Mouse (Mus musculus): Measurements from ENCODE around the gene Lrrc49. TPM values are rescaled to one million over a fixed set of nuclear protein-coding genes. Genes with fewer than 3 reads are reported as not detected.

Gene Lrrc49
- polyA plus RNA-seq, 1 experiment from 2014 or later: 21.7 TPM

DNA sequence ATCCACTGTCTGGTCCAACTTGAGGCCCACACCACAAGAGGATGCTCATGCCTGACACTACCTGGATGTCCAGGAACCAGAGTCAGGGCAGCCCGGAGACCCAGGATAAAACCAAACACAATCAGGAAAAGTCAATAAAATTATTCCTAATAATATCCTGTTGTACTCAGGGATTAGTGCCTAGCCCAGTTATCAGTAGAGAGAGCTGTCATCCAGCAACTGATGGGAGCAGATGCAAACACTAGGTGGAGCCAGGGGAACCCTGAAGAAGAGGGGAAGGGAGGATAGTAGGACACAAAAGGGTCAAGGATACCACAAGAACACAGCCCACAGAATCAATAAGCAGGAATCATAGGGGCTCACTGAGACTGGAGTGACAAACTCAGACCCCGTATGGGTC is 19.6 kb upstream of the Lrrc49 start:
- Histone ChIP-seq H3K27me3 (ENCODE audit: low read depth, poor library complexity, severe bottlenecking) (peaks cover 7% of the 10 kb centered on the region), H3K9me3 (replicated peaks) (no peaks in the 10 kb centered on the region), H3K4me1 (peaks cover 5% of the 10 kb centered on the region), H3K36me3 (no peaks in the 10 kb centered on the region), H3K27ac (no peak overlapping the region), H3K4me3 (no peak overlapping the region)
- WGBS: 95% methylated on average over 2 of the region's 2 CpGs
- no peak for DNase-seq (ENCODE audit: low spot score)

DNA sequence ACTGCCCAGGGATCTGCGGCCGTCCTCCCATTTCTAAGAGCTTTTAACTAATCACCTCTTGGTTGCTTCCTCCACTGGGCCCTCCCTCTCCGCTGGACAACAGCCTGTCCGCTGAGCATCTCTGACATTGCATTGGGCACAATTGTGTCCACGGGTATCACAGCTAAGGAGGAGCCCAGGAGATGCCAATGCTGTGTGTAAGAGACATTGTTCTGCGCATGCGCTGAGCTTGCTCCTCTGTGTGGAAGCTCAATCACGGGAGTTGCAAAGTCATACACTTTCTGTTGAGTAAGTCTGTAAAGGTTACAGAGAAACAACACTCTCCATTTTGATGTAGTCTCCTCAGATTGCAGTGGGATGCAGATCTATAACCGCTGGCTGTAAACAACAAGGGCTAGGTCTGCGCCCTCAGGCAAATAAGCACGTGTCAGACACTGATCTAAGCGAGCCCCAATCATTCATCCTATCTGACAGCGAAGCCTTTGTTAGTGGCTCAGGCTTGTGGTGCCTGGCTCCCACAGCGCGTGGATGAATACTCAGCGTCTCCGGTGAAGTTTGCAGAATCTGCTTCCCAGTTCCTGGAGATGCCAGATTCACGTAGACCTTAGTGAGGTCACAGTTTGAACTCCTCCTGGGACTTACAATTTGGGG is 11.7 kb upstream of the Lrrc49 start:
- 69% methylated on average over 18 of the region's 18 CpGs for WGBS
- no peaks in the 10 kb centered on the region for H3K36me3 ChIP-seq
- H3K27me3 ChIP-seq (ENCODE audit: low read depth, poor library complexity, severe bottlenecking): no peaks in the 10 kb centered on the region
- no peak for DNase-seq (ENCODE audit: low spot score)
- no peaks in the 10 kb centered on the region for H3K4me1 ChIP-seq
- H3K4me3 ChIP-seq: no peak overlapping the region
- no peak overlapping the region for H3K27ac ChIP-seq
- no peaks in the 10 kb centered on the region for H3K9me3 ChIP-seq (replicated peaks)

DNA sequence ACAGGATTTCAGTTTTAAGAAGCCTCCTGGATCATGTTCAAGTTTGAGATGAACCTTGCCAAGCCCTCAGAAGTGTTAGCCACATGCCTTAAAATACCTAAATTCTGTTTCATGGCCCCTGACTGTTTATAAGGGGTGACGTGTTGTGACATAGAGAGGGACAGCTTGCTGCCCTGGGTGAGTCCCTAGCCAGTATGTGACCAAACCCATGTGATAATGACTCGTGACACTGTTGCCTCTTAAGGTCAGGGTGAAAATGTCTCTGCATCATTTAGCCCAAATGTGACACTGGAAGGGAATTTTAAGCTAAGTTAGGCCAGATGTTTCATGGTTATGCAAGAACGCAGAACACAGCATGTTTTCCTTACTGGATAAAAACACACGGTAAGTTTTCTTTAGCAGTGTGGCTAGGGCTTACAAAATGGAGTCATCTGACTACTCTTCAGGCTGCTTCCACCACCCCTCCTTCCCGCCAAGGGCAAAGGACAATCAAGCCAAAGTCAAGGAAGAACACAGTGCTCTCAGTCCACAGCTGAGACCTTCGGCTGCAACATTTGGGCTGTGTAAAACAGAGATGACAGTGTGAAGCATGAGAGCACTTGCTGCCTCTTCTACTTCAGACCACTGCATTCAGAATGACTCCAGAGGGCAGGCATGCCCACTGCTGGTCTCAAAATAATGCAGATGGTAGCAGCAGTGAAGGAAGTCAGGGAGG is 8.5 kb upstream of the Lrrc49 start:
- Histone ChIP-seq H3K27ac (no peak overlapping the region), H3K4me1 (no peaks in the 10 kb centered on the region), H3K36me3 (no peaks in the 10 kb centered on the region), H3K9me3 (replicated peaks) (no peaks in the 10 kb centered on the region), H3K4me3 (no peak overlapping the region), H3K27me3 (ENCODE audit: low read depth, poor library complexity, severe bottlenecking) (no peaks in the 10 kb centered on the region)
- 75% methylated on average over 6 of the region's 6 CpGs for WGBS
- DNase-seq (ENCODE audit: low spot score): no peak

DNA sequence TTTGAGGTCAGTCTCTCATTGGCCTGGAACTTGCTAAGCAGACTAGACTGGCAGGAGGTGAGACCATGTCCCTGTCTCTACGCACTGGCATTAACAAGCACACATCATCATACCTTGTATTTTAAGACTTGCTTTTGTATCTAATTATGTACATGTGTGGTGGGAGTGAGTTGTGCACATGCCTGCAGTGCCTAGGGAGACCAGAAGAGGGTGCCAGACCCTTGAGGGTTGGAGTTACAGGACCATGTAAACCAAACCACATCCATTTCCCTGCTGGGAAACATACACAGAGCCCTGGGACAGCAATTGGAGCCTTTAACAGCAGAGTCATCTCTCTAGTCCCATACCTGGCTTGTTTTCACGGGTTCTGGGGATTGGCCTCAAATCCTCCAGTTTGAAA is 6.0 kb upstream of the Lrrc49 start:
- no peaks in the 10 kb centered on the region for H3K4me1 ChIP-seq
- no peak overlapping the region for H3K27ac ChIP-seq
- no peaks in the 10 kb centered on the region for H3K9me3 ChIP-seq (replicated peaks)
- H3K27me3 ChIP-seq (ENCODE audit: low read depth, poor library complexity, severe bottlenecking): no peaks in the 10 kb centered on the region
- H3K4me3 ChIP-seq: no peak overlapping the region
- H3K36me3 ChIP-seq: no peaks in the 10 kb centered on the region
- WGBS: 56% methylated on average over 2 of the region's 2 CpGs
- DNase-seq (ENCODE audit: low spot score): no peak

DNA sequence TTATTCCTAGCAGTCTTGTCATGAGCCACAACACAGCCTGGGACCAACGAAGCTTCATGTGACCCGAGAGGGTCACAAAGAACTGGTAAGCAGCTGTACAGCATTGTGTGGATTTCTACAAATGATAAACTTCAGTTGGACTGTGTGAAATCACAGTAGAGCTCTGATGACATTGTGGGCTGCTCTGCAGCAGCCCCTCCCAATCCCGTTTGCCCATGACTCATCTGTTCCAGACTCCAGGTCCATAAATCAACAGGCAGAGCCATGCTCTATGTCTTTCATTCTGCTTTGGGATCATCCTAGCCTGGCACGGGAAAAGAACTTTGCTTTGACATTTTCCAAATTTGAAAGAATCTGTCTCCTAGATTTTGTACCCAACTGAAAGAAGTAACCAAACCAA is 4.7 kb upstream of the Lrrc49 start:
- 75% methylated on average over 4 of the region's 4 CpGs for WGBS
- no peak for DNase-seq (ENCODE audit: low spot score)

DNA sequence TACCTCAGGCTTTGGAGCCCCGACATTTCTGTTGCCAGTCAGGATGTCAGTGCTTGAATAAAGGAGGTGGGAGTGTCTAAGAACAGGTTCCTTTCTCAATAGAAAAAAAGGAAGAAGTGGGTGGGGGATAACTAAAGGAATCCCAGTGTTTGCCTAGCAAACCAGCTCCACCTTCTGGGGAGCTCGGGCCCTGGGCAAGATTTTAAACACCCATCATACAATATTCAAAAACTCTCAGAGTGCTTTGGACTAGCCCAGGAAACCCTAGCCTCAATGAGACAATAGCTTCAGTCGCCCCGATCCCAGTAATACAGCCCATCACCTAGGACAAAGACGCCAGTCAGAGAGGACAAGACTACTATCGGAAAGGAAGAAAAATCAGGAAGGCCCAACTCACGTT is 543 bp downstream of the Lrrc49 start:
- Histone ChIP-seq H3K4me3 (peak overlapping the region; percentile 68), H3K36me3 (peaks cover 21% of the 10 kb centered on the region), H3K27ac (peak overlapping the region; percentile 93), H3K27me3 (ENCODE audit: low read depth, poor library complexity, severe bottlenecking) (no peaks in the 10 kb centered on the region), H3K4me1 (peaks cover 11% of the 10 kb centered on the region), H3K9me3 (replicated peaks) (no peaks in the 10 kb centered on the region)
- 6% methylated on average over 7 of the region's 7 CpGs for WGBS
- no peak for DNase-seq (ENCODE audit: low spot score)

More for the DNA sequence above, 4.7 kb upstream of the Lrrc49 start:
- Histone ChIP-seq H3K4me3 (no peak overlapping the region), H3K27ac (no peak overlapping the region), H3K36me3 (no peaks in the 10 kb centered on the region), H3K27me3 (ENCODE audit: low read depth, poor library complexity, severe bottlenecking) (no peaks in the 10 kb centered on the region), H3K4me1 (peaks cover 4% of the 10 kb centered on the region), H3K9me3 (replicated peaks) (no peaks in the 10 kb centered on the region)

DNA sequence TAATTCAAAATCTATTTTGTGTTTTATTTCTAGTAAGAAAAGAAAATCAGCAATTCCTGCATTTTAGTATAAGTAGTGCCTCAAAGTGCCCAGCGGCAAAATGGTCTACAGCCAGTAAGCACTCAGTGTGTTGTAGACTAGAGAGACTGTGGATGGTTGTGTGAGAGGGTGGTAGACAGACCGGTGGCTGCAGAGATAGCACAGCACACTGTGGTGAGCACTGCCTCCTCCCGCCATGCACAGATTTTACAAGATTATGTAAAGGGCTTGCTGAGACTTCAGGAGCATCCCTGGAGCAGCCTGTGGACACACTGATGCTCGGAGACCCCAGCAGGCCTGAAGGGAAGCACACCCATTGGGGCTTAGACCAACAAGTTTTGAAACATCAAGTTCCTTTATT is 5.2 kb downstream of the Lrrc49 start:
- Histone ChIP-seq H3K4me1 (peaks cover 8% of the 10 kb centered on the region; the same call in 1 of the 2 replicates), H3K36me3 (peaks cover 63% of the 10 kb centered on the region), H3K27ac (no peak overlapping the region), H3K9me3 (replicated peaks) (no peaks in the 10 kb centered on the region), H3K27me3 (ENCODE audit: low read depth, poor library complexity, severe bottlenecking) (no peaks in the 10 kb centered on the region), H3K4me3 (no peak overlapping the region)
- no peak for DNase-seq (ENCODE audit: low spot score)
- 91% methylated on average over 4 of the region's 4 CpGs for WGBS

DNA sequence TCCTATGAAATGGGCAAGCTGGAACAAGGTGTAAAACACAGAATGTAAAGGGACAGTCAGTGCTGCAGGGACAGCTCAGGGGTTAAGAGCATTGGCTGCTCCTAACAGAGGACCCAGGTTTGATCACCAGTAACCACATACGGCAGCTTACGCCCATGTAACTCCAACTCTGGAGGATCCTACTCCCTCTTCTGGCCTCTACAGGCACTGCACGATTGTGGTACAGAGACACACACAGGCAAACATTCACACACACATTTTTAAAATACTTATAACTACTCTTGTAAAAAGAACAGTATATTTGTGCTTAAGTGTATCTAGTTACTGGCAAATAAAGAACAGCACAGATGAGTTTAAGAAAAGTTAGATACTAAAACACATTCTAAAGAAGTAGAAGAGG is 7.0 kb downstream of the Lrrc49 start:
- peaks cover 80% of the 10 kb centered on the region for H3K36me3 ChIP-seq
- no peaks in the 10 kb centered on the region for H3K9me3 ChIP-seq (replicated peaks)
- no peak overlapping the region for H3K4me3 ChIP-seq
- DNase-seq (ENCODE audit: low spot score): no peak
- H3K4me1 ChIP-seq: no peaks in the 10 kb centered on the region
- no peak overlapping the region for H3K27ac ChIP-seq
- WGBS: 92% methylated on average over 3 of the region's 3 CpGs
- no peaks in the 10 kb centered on the region for H3K27me3 ChIP-seq (ENCODE audit: low read depth, poor library complexity, severe bottlenecking)

DNA sequence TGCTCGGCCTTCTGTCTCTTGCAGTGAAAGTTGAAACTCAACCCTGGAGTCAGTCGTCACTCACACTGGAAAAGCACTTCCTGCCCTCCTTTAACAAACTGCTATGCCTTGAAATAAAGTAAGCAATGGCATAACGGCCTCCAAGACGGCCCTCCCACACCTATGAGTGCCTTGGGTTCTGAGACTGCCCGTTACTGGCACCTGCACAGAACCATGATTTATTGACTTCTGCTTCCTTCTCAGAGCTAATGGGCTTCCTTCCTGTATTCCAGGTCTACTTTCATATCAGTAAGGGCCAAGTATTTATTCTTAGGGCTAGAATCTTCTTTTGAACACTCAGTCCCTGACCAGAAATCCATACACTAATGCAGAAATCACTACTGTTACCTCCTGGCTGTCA is 9.0 kb downstream of the Lrrc49 start:
- Histone ChIP-seq H3K4me3 (no peak overlapping the region), H3K4me1 (no peaks in the 10 kb centered on the region), H3K27ac (no peak overlapping the region), H3K36me3 (peaks cover 76% of the 10 kb centered on the region), H3K27me3 (ENCODE audit: low read depth, poor library complexity, severe bottlenecking) (no peaks in the 10 kb centered on the region), H3K9me3 (replicated peaks) (no peaks in the 10 kb centered on the region)
- 70% methylated on average over 5 of the region's 5 CpGs for whole genome bisulfite sequencing
- no peak for DNase-seq (ENCODE audit: low spot score)

DNA sequence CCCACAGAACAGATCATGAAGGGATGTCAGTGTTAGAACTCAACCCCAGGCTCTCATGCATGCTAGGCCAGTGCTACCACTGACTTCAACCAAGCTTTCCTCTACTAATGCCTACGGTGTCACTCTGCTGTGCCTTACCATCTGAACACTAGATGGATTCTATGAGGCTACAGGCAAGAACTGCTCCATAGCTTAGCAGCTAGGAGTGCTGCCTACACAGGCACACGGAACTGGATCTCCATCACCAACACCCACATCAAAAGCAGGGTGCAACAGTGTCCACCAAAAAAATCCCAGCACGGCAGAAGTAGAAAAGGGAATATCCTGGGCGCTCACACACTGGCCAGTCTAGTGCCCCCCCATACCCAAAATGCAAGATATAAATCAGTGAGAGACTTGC is 11.5 kb downstream of the Lrrc49 start:
- Histone ChIP-seq H3K27me3 (ENCODE audit: low read depth, poor library complexity, severe bottlenecking) (no peaks in the 10 kb centered on the region), H3K4me1 (no peaks in the 10 kb centered on the region), H3K9me3 (replicated peaks) (no peaks in the 10 kb centered on the region), H3K4me3 (no peak overlapping the region), H3K27ac (no peak overlapping the region), H3K36me3 (peaks cover 70% of the 10 kb centered on the region)
- DNase-seq (ENCODE audit: low spot score): no peak
- 90% methylated on average over 4 of the region's 4 CpGs for WGBS

DNA sequence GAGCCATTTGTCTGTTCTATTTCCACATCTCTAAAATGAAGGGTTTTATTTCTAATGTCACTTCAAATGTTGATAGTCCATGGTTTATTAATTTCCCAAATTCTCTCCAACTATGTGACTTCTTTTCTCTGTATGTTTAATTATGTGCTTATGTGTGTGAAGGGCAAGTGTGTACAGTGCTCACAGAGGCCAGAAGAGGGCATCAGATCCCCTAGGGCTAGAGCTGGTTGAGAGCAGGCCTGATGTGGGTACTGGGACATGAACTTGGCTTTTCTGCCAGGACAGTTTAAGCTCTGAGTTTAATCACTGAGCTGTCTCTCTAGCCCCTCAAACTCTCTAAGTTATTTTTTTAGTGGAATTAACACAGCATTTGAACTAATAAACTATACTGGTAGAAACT is 13.2 kb downstream of the Lrrc49 start:
- peaks cover 60% of the 10 kb centered on the region for H3K36me3 ChIP-seq
- DNase-seq (ENCODE audit: low spot score): no peak
- H3K4me1 ChIP-seq: no peaks in the 10 kb centered on the region

DNA sequence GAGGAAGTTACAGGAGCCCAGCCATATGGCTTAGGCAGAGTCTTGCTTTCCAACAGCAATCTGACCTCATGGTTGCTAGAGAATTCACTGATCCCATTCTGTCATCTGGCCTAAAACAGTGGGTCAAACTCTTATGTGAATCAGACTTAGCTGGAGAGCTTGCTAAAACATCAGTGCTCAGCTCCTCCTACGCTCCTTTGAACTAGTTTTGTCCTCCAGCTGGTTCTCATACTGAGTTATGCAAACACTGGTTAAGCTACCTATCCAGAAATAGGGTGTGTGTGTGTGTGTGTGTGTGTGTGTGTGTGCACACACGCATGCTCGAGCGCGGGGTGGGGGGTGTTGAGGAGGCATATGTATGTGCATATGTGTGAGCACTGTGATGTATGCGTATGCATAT is 15.4 kb downstream of the Lrrc49 start:
- no peak overlapping the region for H3K27ac ChIP-seq
- no peaks in the 10 kb centered on the region for H3K4me1 ChIP-seq
- H3K27me3 ChIP-seq (ENCODE audit: low read depth, poor library complexity, severe bottlenecking): no peaks in the 10 kb centered on the region
- no peaks in the 10 kb centered on the region for H3K9me3 ChIP-seq (replicated peaks)
- H3K4me3 ChIP-seq: no peak overlapping the region
- 94% methylated on average over 6 of the region's 6 CpGs for WGBS
- H3K36me3 ChIP-seq: peaks cover 50% of the 10 kb centered on the region
- no peak for DNase-seq (ENCODE audit: low spot score)

More for the DNA sequence above, 13.2 kb downstream of the Lrrc49 start:
- no peak overlapping the region for H3K4me3 ChIP-seq
- no peak overlapping the region for H3K27ac ChIP-seq
- H3K27me3 ChIP-seq (ENCODE audit: low read depth, poor library complexity, severe bottlenecking): no peaks in the 10 kb centered on the region
- no peaks in the 10 kb centered on the region for H3K9me3 ChIP-seq (replicated peaks)

DNA sequence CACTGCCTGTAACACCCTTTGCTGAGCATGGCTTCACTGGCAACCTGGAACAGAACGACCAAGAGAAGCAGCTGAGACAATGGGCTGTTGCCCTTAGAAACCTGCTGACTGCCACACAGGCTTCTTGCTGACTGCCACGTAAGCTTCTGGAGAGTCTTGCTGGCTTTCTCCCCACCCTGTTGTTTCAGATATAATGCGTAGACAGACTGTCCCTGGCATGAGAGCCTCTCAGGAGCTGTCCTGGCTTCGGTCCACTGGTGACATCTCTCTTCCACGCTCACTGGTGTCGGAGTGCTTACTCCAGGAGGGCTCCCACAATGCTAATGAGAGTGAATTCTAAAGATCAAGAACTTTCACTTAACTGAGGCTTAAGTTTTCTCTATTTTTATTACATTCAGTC is 19.1 kb downstream of the Lrrc49 start:
- no peak overlapping the region for H3K4me3 ChIP-seq
- no peaks in the 10 kb centered on the region for H3K27me3 ChIP-seq (ENCODE audit: low read depth, poor library complexity, severe bottlenecking)
- H3K9me3 ChIP-seq (replicated peaks): no peaks in the 10 kb centered on the region
- 93% methylated on average over 6 of the region's 6 CpGs for WGBS
- no peaks in the 10 kb centered on the region for H3K4me1 ChIP-seq
- H3K27ac ChIP-seq: no peak overlapping the region
- no peak for DNase-seq (ENCODE audit: low spot score)
- H3K36me3 ChIP-seq: peaks cover 55% of the 10 kb centered on the region

All from limb, embryonic 10.5 days (tissue).